Mouse (Mus musculus) testis, adult 2 months (tissue): ENCODE results near the gene Poll. TPM values are rescaled to one million over a fixed set of nuclear protein-coding genes. Genes with fewer than 3 reads are reported as not detected.

Experiments
- H3K27ac ChIP-seq: fragments of 200-500 bp; 2 replicates; pipeline ENCODE4 v1.5.1; 2012; ENCODE audit warnings: low read depth, low read length; ENCODE audit not compliant: control insufficient read depth, insufficient read depth
- H3K27me3 ChIP-seq: fragments of 200-500 bp; 2 replicates; pipeline ENCODE4 v1.6.1; 2012; ENCODE audit warnings: mild to moderate bottlenecking, low read length, moderate library complexity; ENCODE audit not compliant: control insufficient read depth, insufficient read depth
- H3K36me3 ChIP-seq: fragments of 200-500 bp; 2 replicates; pipeline ENCODE4 v1.6.1; 2012; ENCODE audit warnings: mild to moderate bottlenecking, low read length; ENCODE audit not compliant: control insufficient read depth, insufficient read depth
- H3K4me1 ChIP-seq: fragments of 200-500 bp; 2 replicates; pipeline ENCODE4 v1.6.1; 2012; ENCODE audit warnings: low read length; ENCODE audit not compliant: control insufficient read depth, insufficient read depth
- H3K4me3 ChIP-seq: fragments of 200-500 bp; 2 replicates; pipeline ENCODE4 v1.5.1; 2012; ENCODE audit warnings: low read depth, mild to moderate bottlenecking, low read length, moderate library complexity, mixed read lengths; ENCODE audit not compliant: control insufficient read depth
- CTCF ChIP-seq: fragments of 200-500 bp; IDR thresholded peaks from 2 replicates; pipeline ENCODE4 v1.5.1; 2012; ENCODE audit warnings: low read depth, mild to moderate bottlenecking, inconsistent platforms, low read length, moderate library complexity; ENCODE audit not compliant: control insufficient read depth, insufficient read depth, insufficient replicate concordance
- POLR2A ChIP-seq: fragments of 200-500 bp; IDR thresholded peaks from 2 replicates; pipeline ENCODE4 v1.6.1; 2012; ENCODE audit warnings: low read depth, mild to moderate bottlenecking, inconsistent platforms, low read length, moderate library complexity; ENCODE audit not compliant: control insufficient read depth
- polyA plus RNA-seq: library from polyadenylated mRNA; depleted of rRNA; stranded (reverse); fragments of >200 nt; gene quantifications from 2 replicates; pipeline ENCODE4 v1.2.3, GENCODE M21; 2012

Gene Poll
- polyA plus RNA-seq, 1 experiment: 61.0 TPM

DNA sequence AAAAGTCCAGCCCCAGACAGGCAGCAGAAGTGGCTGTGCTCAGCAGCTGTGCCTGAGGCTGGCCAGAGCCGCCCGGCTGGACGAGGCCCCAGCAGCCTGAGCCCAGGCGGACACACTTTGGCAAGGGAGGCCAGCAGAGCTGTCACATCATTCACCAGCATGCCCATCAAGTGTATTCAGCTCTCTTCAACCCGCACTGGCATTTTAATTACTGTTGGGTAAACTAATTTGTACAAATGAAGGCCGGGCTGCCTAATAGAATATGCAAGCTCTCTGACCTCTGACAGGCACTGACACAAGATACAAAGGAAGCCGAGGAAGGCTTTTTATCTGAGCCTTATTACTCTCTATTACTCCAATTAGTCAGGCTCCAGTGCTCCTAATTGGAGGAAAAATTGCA, 35.7 kb upstream of the Poll start:
- no peaks in the 10 kb centered on the region for H3K4me1 ChIP-seq
- H3K27ac ChIP-seq: no peak overlapping the region
- no peaks in the 10 kb centered on the region for H3K36me3 ChIP-seq
- H3K27me3 ChIP-seq: no peaks in the 10 kb centered on the region
- H3K4me3 ChIP-seq: no peak overlapping the region
- no peak for TF ChIP-seq POLR2A
- no peak for TF ChIP-seq CTCF

DNA sequence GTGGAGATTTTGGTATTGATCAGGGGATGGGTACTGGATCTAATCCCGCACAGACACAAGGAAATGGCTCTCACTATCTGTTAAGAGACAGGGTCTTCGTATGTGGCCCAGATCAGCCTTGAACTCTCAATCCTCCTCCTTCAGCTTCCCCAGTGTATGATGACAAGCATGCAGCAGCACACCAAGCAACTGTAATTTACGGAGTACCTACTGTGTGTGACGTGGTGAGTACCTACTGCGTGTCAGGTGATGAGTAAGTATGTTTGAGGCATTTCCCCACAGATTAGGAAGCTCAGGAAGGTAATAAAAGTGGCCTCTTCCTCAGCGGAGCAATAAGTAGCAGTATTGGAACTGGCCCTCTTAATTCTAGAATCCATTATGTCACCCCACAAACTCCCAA, 35.1 kb upstream of the Poll start:
- Histone ChIP-seq H3K4me1 (no peaks in the 10 kb centered on the region), H3K36me3 (no peaks in the 10 kb centered on the region), H3K27ac (no peak overlapping the region), H3K27me3 (no peaks in the 10 kb centered on the region), H3K4me3 (no peak overlapping the region)
- TF ChIP-seq POLR2A (no peak), CTCF (no peak)

DNA sequence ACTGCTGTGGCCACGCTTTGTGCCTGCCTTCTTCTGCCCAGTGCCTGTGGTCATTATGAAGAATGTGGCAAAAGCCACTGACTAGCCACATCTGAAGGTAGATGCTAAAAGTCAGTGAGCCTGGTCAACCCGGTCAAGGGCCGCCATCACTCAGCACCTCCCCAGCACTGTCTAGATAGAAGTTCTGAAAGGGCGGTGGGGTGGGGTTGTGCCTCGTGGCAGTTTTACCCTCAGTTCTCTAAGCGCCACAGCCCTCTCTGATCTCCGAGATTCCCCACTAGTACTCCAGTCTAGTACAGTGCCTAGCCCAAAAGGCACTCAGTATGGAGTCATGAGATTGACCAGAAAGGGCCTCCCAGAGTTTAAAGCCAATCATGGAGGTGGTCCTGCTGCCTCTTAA, 33.7 kb upstream of the Poll start:
- Histone ChIP-seq H3K27me3 (no peaks in the 10 kb centered on the region), H3K4me3 (no peak overlapping the region), H3K27ac (no peak overlapping the region), H3K36me3 (no peaks in the 10 kb centered on the region), H3K4me1 (no peaks in the 10 kb centered on the region)
- no peak for TF ChIP-seq POLR2A
- no peak for TF ChIP-seq CTCF

DNA sequence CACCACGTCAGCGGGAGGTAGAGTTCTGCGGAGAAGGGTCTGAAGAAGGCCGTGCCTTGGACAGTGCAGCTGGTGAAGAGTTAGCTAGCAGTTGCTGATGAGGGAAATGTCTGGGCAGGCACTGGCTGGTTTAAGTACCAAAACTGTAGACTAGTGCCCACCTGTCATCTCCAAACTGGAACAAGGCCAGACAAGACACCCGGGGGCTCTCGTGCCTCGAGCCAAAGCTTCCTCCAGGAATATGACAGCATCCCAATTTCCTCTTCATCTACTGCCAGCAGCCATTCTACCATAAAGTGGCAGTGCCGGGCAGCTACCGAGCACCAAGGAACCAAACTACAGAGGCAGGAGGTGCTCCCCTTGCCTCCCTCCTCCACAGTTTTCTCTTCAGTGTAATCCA, 32.6 kb upstream of the Poll start:
- H3K4me1 ChIP-seq: no peaks in the 10 kb centered on the region
- H3K36me3 ChIP-seq: no peaks in the 10 kb centered on the region
- H3K27me3 ChIP-seq: no peaks in the 10 kb centered on the region
- TF ChIP-seq POLR2A (no peak), CTCF (no peak)
- H3K27ac ChIP-seq: no peak overlapping the region
- H3K4me3 ChIP-seq: no peak overlapping the region

DNA sequence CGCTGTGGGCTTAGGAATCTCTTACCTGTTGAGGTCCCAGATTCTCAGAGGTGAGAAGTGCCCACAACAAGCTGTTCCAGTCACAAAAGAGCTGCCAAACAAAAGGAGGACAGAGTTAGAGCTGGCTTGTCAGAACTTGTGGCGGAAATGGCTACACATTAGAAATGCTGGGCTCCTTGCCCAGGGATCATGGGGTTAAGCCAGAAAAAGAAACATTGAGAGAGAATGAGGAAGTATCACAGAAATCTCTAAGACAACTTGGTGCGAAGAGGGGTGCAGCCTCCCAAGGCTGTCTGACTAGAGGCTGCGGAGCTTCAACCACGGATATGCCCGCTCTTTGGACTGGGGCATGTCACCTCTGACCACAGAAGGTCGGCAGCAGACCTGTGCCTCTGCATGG, 31.4 kb upstream of the Poll start:
- H3K4me1 ChIP-seq: no peaks in the 10 kb centered on the region
- TF ChIP-seq CTCF: no peak
- TF ChIP-seq POLR2A: no peak
- no peak overlapping the region for H3K27ac ChIP-seq
- H3K4me3 ChIP-seq: no peak overlapping the region
- H3K36me3 ChIP-seq: no peaks in the 10 kb centered on the region
- no peaks in the 10 kb centered on the region for H3K27me3 ChIP-seq

DNA sequence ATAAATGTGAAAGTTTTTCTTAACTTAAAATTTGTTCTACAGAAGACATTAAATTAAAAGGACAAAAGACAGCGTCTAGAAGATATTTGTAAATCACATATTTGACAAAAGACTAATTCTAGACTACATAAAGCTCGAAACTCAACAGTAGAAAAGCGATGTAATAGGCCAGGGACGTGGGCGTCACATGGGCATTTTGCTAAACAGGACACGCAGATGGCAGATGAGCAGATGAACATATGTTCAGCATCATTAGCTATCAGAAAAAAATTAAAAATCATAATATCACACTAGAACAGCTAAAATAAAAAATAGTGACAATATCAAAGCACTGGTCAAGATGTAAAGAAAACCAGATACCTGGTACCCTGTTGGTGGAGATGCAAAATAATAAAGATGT, 29.4 kb upstream of the Poll start:
- no peak overlapping the region for H3K4me3 ChIP-seq
- no peaks in the 10 kb centered on the region for H3K27me3 ChIP-seq
- no peak for TF ChIP-seq CTCF
- TF ChIP-seq POLR2A: no peak
- no peaks in the 10 kb centered on the region for H3K36me3 ChIP-seq
- no peaks in the 10 kb centered on the region for H3K4me1 ChIP-seq
- H3K27ac ChIP-seq: no peak overlapping the region

DNA sequence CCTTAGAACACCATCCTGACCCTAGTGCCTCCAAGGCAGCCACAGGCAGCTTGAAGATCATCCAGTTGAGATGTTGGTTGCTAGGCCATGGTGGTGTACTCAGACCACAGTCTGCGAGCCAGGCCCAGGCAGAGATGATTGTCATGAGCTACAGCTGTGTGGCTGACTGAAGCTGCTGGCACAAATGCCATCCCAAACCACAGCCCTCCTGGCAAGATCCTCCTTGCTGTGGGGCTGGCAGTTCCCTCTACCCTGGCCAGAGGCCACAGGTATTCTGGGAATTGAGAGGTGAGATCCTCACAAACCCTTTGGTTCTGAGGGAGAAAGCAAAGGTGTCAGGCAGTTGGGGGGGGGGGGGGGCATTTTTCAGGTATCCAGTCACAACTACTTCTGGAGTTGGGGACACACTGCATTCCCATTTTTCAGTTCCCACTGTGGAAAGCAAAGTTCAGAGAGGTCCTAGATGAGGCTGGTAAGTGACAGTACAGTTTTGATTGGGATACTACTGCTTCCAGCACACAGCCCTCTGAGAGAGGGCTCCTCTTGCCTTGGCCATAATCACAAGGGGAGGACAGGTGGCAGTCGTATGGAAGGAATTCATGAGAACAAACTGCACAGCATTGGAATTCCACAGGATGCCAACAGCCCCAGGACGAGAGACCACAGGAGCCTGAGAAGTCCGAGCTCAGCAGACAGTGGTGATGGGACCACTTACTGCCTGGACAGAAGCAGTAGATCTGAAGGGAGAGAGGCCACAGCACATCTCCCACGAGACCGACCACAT, 27.4 kb upstream of the Poll start:
- H3K4me3 ChIP-seq: no peak overlapping the region
- no peaks in the 10 kb centered on the region for H3K27me3 ChIP-seq
- H3K27ac ChIP-seq: no peak overlapping the region
- TF ChIP-seq POLR2A: no peak
- no peak for TF ChIP-seq CTCF
- no peaks in the 10 kb centered on the region for H3K36me3 ChIP-seq
- H3K4me1 ChIP-seq: no peaks in the 10 kb centered on the region
